Mouse (Mus musculus) spleen, adult 12 weeks (tissue): Measurements from ENCODE around the gene Slc30a3.
"Not testable (repeated sequence)": the region's sequence is repeated elsewhere in the genome, so short reads cannot be mapped to it uniquely, and the experiment has no call there.

Experiments used
- DNase-seq: peaks from one replicate; pipeline ENCODE4 v3.0.0; 2022; ENCODE audit warnings: low spot score

The Slc30a3 gene

DNA sequence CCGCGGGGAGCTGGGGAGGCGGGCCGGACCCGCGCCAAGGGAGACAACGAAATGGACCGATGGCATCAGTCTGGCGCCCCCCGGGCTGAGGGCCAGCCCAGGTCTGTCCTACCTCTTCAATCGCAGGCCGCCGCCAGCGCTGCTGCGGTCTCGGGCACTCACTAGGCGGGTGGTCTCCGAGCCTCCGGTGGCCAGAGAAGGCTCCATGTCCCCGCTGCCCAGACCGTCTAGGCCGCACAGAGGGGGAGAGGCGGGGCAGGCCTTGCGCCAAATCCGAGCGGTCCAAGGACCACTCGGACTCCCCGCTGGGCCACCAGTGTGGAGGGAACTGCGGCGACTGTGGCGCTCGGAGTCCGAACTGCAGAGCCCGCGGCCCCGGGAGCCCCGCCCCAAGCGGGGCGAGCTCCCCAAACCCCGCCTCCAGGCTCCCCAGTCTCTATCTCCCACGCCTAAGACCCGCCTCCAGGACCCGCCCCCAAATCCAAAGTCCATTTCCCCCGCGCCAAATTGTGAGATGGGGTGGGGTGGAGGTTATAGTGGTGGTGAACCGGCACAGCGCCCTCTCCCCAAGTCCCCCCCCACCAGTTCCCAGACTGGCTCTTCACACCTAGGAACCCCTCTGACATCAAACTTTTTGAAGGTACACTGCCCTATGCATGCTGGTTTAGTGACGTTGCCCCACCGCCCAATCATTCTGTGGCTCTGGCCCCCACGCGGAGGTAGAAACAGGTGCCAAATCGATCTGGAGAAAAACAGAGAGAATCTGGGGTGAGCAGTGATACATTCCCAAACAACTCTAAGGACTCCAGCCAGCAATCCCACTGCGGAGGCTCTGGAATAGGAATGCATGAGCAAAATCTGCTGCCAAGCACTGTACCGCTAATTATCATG is 14.6 kb downstream of the Slc30a3 start:
- DNase-seq: no peak

DNA sequence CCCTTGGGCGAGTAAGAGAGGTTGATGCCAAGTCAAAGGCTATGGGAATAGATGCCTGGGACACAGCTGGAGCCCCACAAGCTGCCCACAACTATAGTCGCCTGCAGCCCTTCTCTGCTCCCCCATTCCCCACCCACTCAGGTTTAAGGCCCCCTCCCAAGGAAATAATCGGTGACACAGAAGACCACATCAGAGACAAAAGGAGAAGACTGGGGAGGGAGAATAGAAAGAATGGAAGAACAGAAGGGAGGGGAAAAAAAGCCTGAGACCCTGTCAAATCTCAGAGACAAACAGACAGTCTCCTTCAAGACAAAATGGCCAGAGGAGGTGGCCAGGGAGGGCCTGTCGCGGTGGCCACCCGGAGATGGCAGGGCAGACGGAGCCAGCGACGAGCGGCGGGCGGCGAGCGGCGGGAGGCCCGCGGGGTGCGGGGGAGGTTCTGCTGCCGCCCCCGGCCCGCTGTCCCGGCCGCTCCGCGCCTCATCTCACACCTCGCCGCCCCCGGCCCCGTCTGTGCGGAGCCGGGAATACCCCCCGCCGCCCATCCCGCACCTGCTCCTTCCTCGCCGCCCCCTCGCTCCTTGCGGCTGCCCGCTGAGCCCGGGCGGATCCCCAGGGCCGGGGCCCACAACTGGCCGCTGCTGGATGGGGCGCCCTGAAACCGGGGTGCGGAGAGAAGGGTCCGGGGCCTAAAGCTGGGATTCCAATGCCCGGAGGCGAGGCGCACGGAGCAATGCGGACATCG is 15.6 kb downstream of the Slc30a3 start:
- no peak for DNase-seq

- DNase-seq: no peak
Observed at GRCm38 (mm10) chr5:31087131-31087530, 20.9 kb downstream of the Slc30a3 start.

GRCm38 (mm10) chr5:31086606-31087005 is 21.4 kb downstream of the Slc30a3 start:
- DNase-seq: no peak

DNA sequence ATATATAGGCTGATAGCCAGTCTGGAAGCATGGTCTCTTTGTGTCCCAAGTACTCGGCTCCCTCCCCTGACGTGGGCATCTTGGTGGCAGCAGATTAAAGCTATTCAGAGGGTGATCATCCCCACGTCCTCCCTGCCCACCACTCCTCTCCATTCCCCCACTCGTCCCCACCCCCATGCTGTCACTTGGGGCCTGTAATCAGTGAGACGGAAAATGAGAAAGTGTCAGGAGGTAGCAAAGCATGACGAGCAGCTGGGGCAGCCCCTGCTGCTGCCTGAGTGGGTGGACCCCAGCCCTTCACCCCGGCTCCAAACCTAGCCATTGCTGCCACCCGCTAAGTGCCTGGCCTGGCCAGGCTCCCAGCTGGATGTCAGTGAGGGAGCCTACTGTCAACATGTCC is 24.1 kb downstream of the Slc30a3 start:
- DNase-seq: no peak

GRCm38 (mm10) chr5:31082935-31083625 is 25.0 kb downstream of the Slc30a3 start:
- DNase-seq: no peak

GRCm38 (mm10) chr5:31082355-31082754 is 25.7 kb downstream of the Slc30a3 start:
- no peak for DNase-seq

GRCm38 (mm10) chr5:31081386-31081785 is 26.7 kb downstream of the Slc30a3 start:
- DNase-seq: peak; percentile 24

DNA sequence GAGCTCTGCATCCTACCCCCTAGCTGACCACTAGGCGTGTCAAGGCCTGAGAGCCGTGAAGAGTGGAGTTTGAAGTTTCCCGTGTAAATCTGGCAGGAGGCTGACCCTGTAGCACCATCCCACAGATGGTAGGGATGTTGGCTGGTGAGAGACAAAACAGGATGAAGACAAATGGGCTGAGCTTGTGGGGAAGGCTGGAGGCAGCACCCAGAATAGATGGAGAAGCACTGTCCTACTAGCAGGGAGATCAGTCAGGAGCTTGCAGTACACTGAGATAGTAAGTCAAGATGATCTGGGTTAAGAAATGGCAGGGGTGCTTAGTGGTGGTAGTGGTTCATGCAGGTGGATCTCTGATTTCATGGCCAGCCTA is 27.3 kb downstream of the Slc30a3 start:
- no peak for DNase-seq

DNA sequence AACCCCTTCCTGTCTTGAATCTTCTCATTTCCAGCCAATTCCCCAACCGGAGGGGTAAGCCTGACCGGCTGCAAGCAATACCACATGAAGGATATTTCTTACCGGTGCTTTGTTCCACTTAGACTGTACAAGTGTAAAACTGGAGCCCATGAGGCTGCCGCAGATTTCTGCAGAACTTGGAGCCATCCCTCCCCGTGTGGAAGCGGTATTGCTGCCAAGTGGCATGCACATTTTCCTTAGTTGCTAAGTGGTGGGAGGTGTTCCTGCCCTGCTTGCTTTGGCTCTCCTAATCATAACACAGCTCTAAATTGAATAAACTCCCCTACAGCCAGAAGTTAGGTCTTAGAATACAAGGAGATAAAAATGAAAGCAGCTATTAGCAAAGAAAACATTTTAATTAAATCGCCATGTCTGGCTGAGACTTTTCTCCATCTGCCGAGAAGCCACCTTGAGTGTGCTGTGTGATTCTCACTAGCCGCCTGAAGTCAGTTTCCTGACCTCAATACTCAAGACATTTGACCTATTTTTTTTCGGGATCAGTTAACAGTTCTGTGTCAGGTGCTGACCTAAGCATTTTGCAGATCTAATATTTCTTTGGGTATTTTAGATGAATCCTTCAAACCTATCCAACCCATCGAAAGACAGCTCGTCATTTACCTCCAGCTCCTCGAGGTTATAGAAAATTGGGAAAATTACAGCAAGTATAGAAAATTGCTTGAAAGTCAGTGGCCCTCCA is 27.8 kb downstream of the Slc30a3 start:
- DNase-seq: no peak

- no peak for DNase-seq
Observed at GRCm38 (mm10) chr5:31076346-31076745, 31.7 kb downstream of the Slc30a3 start.

DNA sequence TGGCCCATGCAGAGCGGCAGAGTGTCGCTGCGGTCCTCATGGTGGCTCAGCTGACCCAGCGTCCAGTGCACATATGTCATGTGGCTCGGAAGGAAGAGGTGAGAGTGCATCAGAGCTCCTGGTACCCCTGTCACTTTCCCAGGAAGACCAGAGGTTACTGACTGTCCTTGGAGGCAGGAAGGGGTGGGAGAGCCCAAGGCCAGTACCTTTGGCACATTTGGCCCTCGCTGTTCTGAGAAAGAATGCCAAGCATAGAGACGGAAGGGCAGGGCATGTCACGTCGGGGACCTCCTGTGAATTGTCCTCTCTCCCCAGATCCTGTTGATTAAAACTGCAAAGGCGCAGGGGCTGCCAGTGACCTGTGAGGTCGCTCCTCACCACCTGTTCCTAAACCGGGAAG is 34.9 kb downstream of the Slc30a3 start:
- DNase-seq: no peak

DNA sequence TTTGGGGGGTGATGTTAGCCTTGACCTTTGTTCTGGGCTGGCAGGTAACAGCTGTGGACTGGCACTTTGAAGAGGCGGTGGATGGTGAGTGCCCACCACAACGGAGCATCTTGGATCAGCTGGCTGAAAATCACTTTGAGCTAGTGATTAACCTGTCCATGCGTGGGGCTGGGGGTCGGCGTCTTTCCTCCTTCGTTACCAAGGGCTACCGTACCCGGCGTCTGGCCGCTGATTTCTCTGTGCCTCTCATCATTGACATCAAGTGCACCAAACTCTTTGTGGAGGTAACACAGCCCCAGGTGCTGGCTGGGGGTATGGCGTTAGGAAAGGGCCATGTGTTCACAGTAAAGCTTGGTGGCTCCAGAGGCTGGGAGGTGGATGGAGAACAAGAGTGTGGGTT is 36.2 kb downstream of the Slc30a3 start:
- no peak for DNase-seq

DNA sequence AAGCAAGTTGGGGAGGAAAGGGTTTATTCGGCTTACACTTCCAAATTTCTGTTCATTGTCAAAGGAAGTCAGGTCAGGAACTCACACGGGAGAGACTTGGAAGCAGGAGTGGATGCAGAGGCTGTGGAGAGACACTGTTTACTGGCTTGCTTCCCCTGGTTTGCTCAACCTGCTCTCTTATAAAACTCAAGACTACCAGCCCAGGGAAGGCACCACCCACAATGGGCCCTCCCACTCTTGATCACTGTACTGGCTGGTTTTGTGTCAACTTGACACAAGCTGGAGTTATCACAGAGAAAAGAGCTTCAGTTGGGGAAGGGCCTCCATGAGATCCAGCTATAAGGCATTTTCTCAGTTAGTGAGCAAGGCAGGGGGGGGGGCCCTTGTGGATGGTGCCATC is 37.0 kb downstream of the Slc30a3 start:
- no peak for DNase-seq

DNA sequence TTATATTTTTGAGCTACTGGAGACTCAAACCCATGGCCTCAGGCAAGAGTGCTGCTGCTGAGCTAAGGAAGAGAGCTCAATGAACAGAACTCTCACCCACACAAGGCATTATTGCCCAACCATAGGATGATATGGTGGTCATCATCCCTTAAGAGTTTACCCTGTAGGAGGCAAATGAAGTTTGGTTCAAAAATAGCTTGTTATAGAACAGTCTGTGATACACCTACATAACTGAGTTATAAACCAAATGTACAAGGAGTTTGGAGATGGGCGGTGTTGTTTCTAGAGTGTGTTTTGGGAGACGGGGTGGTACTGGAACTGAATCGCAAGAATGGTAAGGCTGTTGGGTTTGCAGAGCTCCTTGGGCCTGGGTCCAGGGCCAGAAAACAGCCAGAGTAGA is 38.2 kb downstream of the Slc30a3 start:
- no peak for DNase-seq

- DNase-seq: no peak
Observed at GRCm38 (mm10) chr5:31055216-31056140, 52.6 kb downstream of the Slc30a3 start.

DNA sequence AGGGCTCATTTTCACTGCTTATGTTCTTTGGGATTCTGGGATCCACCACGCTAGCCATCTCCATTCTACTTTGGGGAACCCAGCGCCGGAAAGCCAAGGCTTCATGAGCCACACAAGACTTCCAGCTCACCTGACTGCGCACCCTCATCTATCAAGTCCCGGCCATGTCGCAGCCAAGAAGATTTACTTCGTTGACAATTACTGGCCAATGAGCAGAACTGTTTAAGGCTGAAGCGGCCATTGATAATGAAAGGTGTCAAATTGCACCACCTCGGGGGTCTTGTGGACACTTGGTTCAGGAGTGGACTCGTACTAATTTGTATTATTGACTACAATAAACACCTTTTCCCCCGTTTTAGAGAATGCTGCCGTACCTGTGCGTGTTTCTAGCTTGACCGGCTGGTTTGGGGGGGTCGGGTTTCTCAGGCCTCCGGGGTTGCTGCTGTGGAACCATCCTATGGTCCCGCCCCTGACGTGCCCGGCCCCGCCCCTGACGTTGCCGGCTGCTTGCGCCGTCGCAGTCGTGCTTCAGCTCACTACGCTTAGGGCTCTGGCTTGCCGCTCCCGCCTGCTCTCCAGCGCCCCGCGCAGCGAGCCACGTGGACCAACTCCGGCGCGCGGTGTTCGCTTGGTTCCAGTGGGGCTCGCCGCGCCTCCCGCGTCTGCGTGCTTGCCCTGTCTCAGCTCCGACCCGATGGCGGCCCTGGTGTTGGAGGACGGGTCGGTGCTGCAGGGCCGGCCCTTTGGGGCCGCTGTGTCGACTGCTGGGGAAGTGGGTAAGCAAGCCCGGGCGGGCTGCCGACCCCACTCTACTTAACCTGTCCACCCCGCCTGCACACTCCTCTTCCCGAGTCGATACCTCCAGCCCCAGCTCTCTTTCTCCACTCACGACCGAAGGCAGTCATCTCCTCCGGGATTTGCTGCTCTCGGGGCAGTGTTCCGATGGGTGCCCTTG is 53.5 kb downstream of the Slc30a3 start, which contains the start of gene Cad:
Cad (plus strand) TSS at position 520 of the 955 bp plus-strand sequence.
- DNase-seq: peak; percentile 92

DNA sequence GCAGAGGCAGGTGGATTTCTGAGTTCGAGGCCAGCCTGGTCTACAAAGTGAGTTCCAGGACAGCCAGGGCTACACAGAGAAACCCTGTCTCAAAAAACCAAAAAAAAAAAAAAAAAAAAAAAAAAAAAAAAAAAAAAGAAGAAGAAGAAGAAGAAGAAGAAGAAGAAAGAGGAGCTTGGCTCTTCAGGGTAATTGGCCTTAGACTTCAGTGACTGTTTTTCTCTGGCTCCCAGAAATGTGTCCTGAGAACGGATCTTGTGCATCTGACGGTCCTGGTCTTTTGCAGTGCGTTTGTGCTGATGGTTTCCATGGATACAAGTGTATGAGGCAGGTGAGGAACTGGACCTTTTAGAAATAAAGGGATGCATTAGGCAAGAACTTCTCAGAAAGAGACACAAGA is 54.3 kb downstream of the Slc30a3 start:
- DNase-seq: not testable (repeated sequence)

DNA sequence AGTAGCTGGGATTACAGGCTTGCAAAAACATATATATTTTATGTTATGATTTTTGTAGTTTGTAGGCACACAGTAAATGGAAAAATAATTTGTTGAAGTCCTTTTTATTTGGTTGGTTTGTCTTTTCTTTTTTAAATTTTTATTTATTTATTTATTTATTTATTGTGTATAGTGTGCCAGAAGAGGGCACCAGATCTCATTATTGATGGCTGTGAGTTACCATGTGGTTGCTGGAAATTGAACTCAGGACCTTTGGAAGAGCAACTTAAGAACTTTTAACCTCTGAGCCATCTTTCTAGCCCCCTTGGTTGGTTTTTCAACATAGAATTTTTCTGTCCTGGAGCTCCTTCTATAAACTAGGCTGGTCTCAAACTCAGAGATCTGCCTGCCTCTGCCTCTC is 57.6 kb downstream of the Slc30a3 start:
- no peak for DNase-seq
